Mouse (Mus musculus) embryonic facial prominence, embryonic 14.5 days (tissue): ENCODE data around the gene Rsrp1. TPM values are rescaled to one million over a fixed set of nuclear protein-coding genes. Genes with fewer than 3 reads are reported as not detected.
A peak's percentile ranks its signal among the peaks of the same experiment; 100 is the strongest.
"Not testable (repeated sequence)": the region's sequence is repeated elsewhere in the genome, so short reads cannot be mapped to it uniquely, and the experiment has no call there.

Source experiments
- ATAC-seq: fragments of 200-750 bp; cut with Nextera tagmentation; 2 replicates; pipeline ENCODE4 v1.8.0; 2017; ENCODE audit warnings: low read depth, moderate number of reproducible peaks, moderate TSS enrichment
- DNase-seq: peaks from one replicate; pipeline ENCODE4 v3.0.0-alpha.2; 2015; ENCODE audit warnings: low spot score
- H3K27ac ChIP-seq: fragments of 300-500 bp; sonication (generic); replicated peaks from 2 replicates; pipeline ENCODE4 v1.5.1; 2014; ENCODE audit warnings: low read depth, mild to moderate bottlenecking, low read length, moderate library complexity
- H3K27me3 ChIP-seq: fragments of 300-500 bp; sonication (generic); replicated peaks from 2 replicates; pipeline ENCODE4 v1.6.1; 2014; ENCODE audit warnings: low read length; ENCODE audit not compliant: control insufficient read depth, insufficient read depth
- H3K36me3 ChIP-seq: fragments of 300-500 bp; sonication (generic); 2 replicates; pipeline ENCODE4 v1.6.1; 2014; ENCODE audit warnings: low read length, mixed read lengths; ENCODE audit not compliant: control insufficient read depth, insufficient read depth
- H3K4me1 ChIP-seq: fragments of 300-500 bp; sonication (generic); 2 replicates; pipeline ENCODE4 v1.6.1; 2014; ENCODE audit warnings: antibody characterized with exemption, low read length; ENCODE audit not compliant: control insufficient read depth, insufficient read depth
- H3K4me2 ChIP-seq: fragments of 300-500 bp; sonication (generic); 2 replicates; pipeline ENCODE4 v1.6.1; 2014; ENCODE audit warnings: low read depth, mild to moderate bottlenecking, low read length, moderate library complexity, mixed read lengths
- H3K4me3 ChIP-seq: fragments of 300-500 bp; sonication (generic); 2 replicates; pipeline ENCODE4 v1.5.1; 2014; ENCODE audit warnings: low read depth, mild to moderate bottlenecking, low read length
- H3K9ac ChIP-seq: fragments of 300-500 bp; sonication (generic); 2 replicates; pipeline ENCODE4 v1.6.1; 2014; ENCODE audit warnings: low read depth, mild to moderate bottlenecking, low read length, moderate library complexity, mixed read lengths
- H3K9me3 ChIP-seq: fragments of 300-500 bp; sonication (generic); 2 replicates; pipeline ENCODE4 v1.6.1; 2016; ENCODE audit warnings: low read length; ENCODE audit not compliant: control insufficient read depth
- WGBS: fragments of 180-500 bp; shearing (Covaris S2); extraction: QIAGEN DNeasy Blood & Tissue Kit; methylation state at CpG from one replicate; pipeline ENCODE4 v1.1.7; 2014; 5-methylcytosine and 5-hydroxymethylcytosine counted together
- polyA plus RNA-seq: library from polyadenylated mRNA; unstranded; fragments of >200 nt; fragmentation: Nextera tagmentation; extraction: Ambion mirVana; gene quantifications from 2 replicates; pipeline ENCODE4 v1.2.1, GENCODE M21; 2014

Rsrp1 gene
- polyA plus RNA-seq, 1 experiment from 2014 or later, result 349 TPM

DNA sequence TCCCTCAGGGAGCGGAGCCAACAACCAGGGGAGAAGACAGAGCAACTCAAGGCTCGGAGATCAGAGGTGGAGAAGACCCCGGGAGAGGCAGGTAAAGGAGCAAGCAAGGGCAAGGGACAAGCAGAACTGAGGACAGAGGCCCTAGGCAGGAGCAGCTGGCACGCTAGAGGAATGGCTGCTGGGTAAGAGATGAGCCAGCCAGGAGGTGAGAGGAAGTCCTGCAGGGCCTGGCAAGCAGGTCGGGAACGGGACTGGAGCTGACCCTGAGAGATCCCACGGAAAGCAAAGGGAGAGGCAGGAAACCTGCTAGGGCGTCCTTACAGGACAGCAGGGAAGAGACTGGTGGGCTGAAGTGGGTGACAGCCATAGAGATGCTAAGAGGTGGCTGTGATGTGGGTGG is 22.3 kb upstream of the Rsrp1 start:
- DNase-seq (no peak), ATAC-seq (no peak)
- Histone ChIP-seq H3K27me3 (no peaks in the 10 kb centered on the region), H3K4me2 (no peak overlapping the region), H3K27ac (no peak overlapping the region), H3K9me3 (no peaks in the 10 kb centered on the region), H3K36me3 (peaks cover 99% of the 10 kb centered on the region), H3K4me1 (no peaks in the 10 kb centered on the region), H3K9ac (no peak overlapping the region), H3K4me3 (no peak overlapping the region)
- WGBS, result 88% methylated on average over 8 of the region's 8 CpGs

DNA sequence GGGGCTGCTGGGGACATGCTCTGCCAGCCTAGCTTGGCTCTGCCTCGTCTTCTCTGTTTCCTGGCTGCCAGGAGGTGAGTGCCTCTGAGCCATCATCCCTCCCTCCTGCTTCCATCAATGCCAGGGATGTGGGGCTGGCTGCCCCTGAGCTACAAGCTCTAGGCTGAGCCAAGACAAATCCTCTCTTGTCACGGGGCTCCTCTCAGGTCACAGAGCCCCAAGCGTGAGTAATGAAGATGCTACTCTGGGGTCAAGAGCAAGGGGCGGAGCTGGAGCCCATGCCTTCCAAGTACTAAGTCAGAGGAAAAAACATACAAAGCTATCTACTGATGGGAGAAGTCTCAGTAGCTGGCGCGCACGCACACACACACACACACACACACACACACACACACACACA is 20.3 kb upstream of the Rsrp1 start:
- H3K4me2 ChIP-seq, result no peak overlapping the region
- H3K9ac ChIP-seq, result no peak overlapping the region
- H3K9me3 ChIP-seq, result no peaks in the 10 kb centered on the region
- no peaks in the 10 kb centered on the region for H3K27me3 ChIP-seq
- peaks cover 100% of the 10 kb centered on the region for H3K36me3 ChIP-seq
- ATAC-seq, result no peak
- WGBS, result 76% methylated on average over 7 of the region's 7 CpGs
- no peaks in the 10 kb centered on the region for H3K4me1 ChIP-seq
- DNase-seq, result no peak
- no peak overlapping the region for H3K4me3 ChIP-seq
- H3K27ac ChIP-seq, result no peak overlapping the region

DNA sequence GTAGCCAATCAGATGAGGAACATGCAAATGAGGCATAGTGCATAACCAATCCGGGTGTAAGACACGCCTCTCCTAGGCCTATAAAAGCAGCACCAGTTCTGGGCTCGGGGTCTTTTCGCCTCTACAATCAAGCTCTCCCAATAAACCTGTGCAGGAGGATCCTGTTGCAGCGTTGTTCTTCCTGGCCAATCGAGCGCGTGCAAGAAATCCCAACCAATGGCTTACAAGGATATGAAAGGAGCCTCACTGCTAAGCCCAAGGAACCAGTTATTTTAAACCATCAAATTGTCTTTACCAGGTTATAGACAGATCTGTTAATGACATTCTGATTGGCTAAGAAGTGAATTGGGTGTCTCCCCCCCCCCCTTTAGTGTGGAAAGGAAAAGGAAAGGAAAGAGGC is 12.0 kb upstream of the Rsrp1 start:
- H3K4me1 ChIP-seq, H3K9me3 ChIP-seq, H3K4me2 ChIP-seq, H3K27me3 ChIP-seq, H3K9ac ChIP-seq, ATAC-seq, H3K4me3 ChIP-seq, DNase-seq, H3K27ac ChIP-seq: not testable (repeated sequence)
- WGBS, result 95% methylated on average over 6 of the region's 8 CpGs
- H3K36me3 ChIP-seq, result peaks cover 57% of the 10 kb centered on the region

DNA sequence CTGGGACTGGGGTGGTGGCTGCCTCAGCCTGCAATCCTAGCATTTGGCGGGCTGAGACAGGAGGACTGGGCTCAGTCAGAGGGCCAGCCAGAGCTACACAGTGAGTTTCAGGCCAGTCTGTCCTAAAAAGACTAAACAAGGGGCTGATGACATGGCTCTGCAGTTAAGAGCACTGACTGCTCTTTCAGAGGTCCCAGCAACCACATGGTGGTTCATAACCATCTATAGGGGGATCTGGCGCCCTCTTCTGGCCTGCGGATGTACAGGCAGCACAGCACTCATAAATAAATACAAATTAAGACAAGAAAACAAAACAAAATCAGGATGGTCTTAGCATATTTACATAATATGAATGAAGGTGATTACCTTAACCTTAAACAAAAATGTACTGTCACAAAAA is 10.0 kb upstream of the Rsrp1 start:
- Histone ChIP-seq H3K4me2 (peak overlapping the region; percentile 80), H3K9ac (no peak overlapping the region), H3K36me3 (peaks cover 37% of the 10 kb centered on the region), H3K27ac (no peak overlapping the region), H3K27me3 (no peaks in the 10 kb centered on the region), H3K4me3 (peak overlapping the region; percentile 98), H3K9me3 (no peaks in the 10 kb centered on the region), H3K4me1 (peaks cover 5% of the 10 kb centered on the region; the same call in 1 of the 2 replicates)
- WGBS, result 31% methylated on average over 3 of the region's 3 CpGs
- DNase-seq (peak; percentile 68), ATAC-seq (no peak)

DNA sequence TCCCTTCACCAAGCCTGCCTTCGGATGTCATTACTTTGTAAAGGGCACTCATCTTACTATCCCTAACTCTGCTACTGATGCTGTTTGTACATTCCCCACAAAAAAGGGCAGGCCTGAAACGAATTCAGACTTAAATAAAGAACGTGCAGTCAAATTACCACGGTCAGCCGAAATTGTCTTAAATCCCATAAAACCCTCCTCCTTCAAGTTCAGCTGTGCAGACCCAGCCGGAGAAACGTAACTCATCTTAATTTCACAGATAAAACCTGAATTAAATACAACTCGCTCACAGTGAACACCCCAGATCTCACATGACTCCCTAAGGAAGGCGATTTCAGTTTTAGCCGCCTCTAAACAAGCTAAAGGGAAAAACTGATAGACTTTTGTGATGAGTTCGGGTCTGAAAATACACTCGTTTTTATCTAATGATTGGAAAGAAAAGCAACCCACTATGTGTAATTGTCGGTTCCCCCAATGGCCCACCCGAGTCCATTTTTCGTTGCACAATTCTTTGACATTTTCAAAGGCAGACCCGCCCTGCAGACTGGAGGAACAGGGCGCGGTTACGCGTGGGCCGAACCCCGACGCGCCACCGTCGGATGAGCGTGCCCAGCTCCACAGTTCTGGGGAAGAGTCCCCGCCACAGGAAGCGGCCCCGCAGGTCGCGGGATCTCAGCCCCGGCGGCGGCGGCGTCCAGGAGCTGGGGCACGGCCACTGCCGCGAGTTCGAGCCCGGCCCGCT is 9.1 kb upstream of the Rsrp1 start:
- Histone ChIP-seq H3K9ac (peak overlapping the region; percentile 93), H3K36me3 (peaks cover 28% of the 10 kb centered on the region), H3K27ac (peak overlapping the region; percentile 90), H3K4me2 (peak overlapping the region; percentile 80), H3K4me3 (peak overlapping the region; percentile 98), H3K9me3 (no peaks in the 10 kb centered on the region), H3K4me1 (peaks cover 5% of the 10 kb centered on the region; the same call in 1 of the 2 replicates), H3K27me3 (no peaks in the 10 kb centered on the region)
- no peak for DNase-seq
- 3% methylated on average over 39 of the region's 43 CpGs for WGBS
- ATAC-seq, result peak; percentile 66

DNA sequence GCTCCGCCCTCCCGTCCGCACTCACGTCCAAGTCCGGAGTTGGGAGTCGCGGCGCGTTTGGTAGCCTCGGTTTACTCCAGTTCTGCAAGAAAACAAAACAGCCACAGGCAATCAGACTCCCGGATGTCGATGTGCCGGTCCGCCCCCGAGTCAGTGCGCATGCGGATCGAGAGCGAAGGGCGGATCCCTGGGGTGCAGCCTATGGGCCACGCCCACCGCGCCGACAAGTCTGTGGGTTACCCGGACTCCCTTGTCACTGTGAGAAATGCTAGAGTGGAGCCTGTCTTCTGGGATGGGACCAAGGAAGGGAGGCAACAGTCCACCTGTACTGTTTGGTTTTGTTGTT is 8.6 kb upstream of the Rsrp1 start, which contains the start of gene Tmem50a:
Tmem50a (minus strand) TSS at position 161 of the 346 bp plus-strand sequence.
- Histone ChIP-seq H3K9ac (peak within 1 kb of the TSS; percentile 93), H3K9me3 (no peaks in the 10 kb centered on the region), H3K4me1 (peaks cover 5% of the 10 kb centered on the region; the same call in 1 of the 2 replicates), H3K27me3 (no peaks in the 10 kb centered on the region), H3K4me2 (peak within 1 kb of the TSS; percentile 80), H3K36me3 (peaks cover 24% of the 10 kb centered on the region), H3K4me3 (peak within 1 kb of the TSS; percentile 98), H3K27ac (peak within 1 kb of the TSS; percentile 90)
- WGBS, result 2% methylated on average over 19 of the region's 25 CpGs
- ATAC-seq (peak; percentile 92), DNase-seq (peak; percentile 97)

DNA sequence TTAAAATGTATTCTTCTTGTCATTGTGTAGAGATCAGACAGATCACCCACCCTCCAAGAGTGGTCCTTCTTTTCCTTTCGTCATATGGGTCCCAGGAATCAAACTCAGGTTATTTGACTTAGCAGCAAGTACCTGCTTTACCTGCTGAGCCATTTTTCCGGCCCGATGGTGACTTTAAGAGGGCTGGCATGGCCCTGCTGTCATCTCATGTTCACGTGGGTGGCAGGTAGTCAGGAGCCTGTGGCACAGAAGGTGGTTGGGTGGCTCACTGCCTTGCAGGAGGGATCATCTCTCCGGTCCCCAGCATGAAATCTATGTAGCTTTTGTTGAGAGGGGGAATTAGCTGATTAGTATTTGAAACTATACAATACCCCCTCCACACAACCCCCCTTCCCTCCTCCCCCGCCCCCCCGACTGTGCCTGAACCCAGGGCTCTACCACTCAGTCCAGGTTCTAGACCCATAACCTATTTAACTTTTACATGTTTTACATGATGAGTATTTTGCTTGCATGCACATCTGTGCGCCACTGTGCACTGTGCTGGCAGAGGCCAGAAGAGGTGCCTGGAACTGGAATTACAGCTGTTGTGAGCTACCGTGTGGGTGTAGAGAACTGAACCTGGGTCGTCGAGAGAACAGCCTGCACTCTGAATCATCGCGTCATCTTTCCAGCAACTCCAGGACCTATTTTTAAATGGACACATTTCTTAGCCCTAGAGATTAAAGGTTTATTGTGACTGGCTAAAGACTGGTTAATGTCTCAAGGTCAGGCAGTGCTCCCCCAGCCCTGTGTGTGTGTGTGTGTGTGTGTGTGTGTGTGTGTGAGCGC is 8.0 kb upstream of the Rsrp1 start:
- no peak for ATAC-seq

DNA sequence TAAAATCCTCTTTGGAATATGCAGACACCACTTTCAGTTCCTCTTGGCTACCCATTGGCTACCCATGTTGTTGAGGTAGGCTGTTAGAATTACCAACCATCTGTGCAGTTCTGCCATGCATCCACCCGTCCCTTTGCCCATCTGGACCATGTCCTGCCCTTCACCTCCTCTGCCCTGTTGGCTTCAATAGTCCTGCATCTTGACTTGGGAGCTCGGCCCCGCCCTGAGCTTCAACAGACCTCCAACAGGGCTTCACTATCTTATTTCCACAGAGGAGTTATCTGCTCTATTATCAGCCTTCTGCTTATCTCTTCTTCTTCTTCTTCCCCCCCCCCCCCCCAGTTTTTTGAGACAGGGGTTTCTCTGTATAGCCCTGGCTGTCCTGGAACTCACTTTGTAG is 6.2 kb upstream of the Rsrp1 start:
- no peak overlapping the region for H3K4me3 ChIP-seq
- H3K9ac ChIP-seq, result no peak overlapping the region
- no peak overlapping the region for H3K4me2 ChIP-seq
- no peaks in the 10 kb centered on the region for H3K9me3 ChIP-seq
- no peak overlapping the region for H3K27ac ChIP-seq
- H3K4me1 ChIP-seq, result peaks cover 5% of the 10 kb centered on the region; the same call in 1 of the 2 replicates
- peaks cover 12% of the 10 kb centered on the region for H3K36me3 ChIP-seq
- H3K27me3 ChIP-seq, result no peaks in the 10 kb centered on the region
- 82% methylated on average over 3 of the region's 3 CpGs for WGBS
- no peak for ATAC-seq
- DNase-seq, result no peak

More for the DNA sequence above, 8.0 kb upstream of the Rsrp1 start:
- Histone ChIP-seq H3K9me3 (no peaks in the 10 kb centered on the region), H3K27me3 (no peaks in the 10 kb centered on the region), H3K4me1 (peaks cover 5% of the 10 kb centered on the region; the same call in 1 of the 2 replicates), H3K27ac (peak overlapping the region; percentile 90; the same call in 1 of the 2 replicates), H3K4me2 (peak overlapping the region; percentile 80), H3K4me3 (peak overlapping the region; percentile 98), H3K36me3 (peaks cover 22% of the 10 kb centered on the region), H3K9ac (peak overlapping the region; percentile 93)
- no peak for DNase-seq
- WGBS, result 57% methylated on average over 14 of the region's 14 CpGs
